Mouse (Mus musculus) cerebellum, adult 2 months (tissue): ENCODE data around the gene Cpeb3. TPM values are rescaled to one million over a fixed set of nuclear protein-coding genes. Genes with fewer than 3 reads are reported as not detected.
A peak's percentile ranks its signal among the peaks of the same experiment; 100 is the strongest.

Experiments
- DNase-seq, 2 experiments: peaks; one replicate each; pipeline ENCODE4 v3.0.0; 2021
- H3K27ac ChIP-seq: fragments of 200-500 bp; 2 replicates; pipeline ENCODE4 v1.5.1; 2012; ENCODE audit warnings: low read length, control low read depth, inconsistent platforms; ENCODE audit not compliant: insufficient read depth
- H3K27me3 ChIP-seq: fragments of 200-500 bp; 2 replicates; pipeline ENCODE4 v1.6.1; 2012; ENCODE audit warnings: inconsistent platforms, mild to moderate bottlenecking, low read length, moderate library complexity; ENCODE audit not compliant: control insufficient read depth, insufficient read depth
- H3K4me1 ChIP-seq: fragments of 200-500 bp; 2 replicates; pipeline ENCODE4 v1.6.1; 2011; ENCODE audit warnings: low read length; ENCODE audit not compliant: control insufficient read depth, insufficient read depth
- H3K4me3 ChIP-seq: fragments of 200-500 bp; replicated peaks from 2 replicates; pipeline ENCODE3; 2011; ENCODE audit warnings: mild to moderate bottlenecking, low read depth, low read length, control low read depth; ENCODE audit not compliant: insufficient read depth
- CTCF ChIP-seq: fragments of 200-500 bp; IDR thresholded peaks from 2 replicates; pipeline ENCODE4 v1.5.1; 2011; ENCODE audit warnings: low read depth, mild to moderate bottlenecking, control low read depth, low read length, moderate library complexity, borderline replicate concordance; ENCODE audit not compliant: insufficient read depth
- POLR2A ChIP-seq: fragments of 200-500 bp; IDR thresholded peaks from 2 replicates; pipeline ENCODE4 v1.6.1; 2011; ENCODE audit warnings: low read length, control low read depth, borderline replicate concordance; ENCODE audit not compliant: insufficient read depth
- WGBS: fragments of 180-500 bp; shearing (Covaris S2); methylation state at CpG from one replicate; pipeline ENCODE4 v1.1.7; 2018; 5-methylcytosine and 5-hydroxymethylcytosine counted together
- polyA plus RNA-seq: library from polyadenylated mRNA; depleted of rRNA; stranded (reverse); fragments of >200 nt; gene quantifications from 2 replicates; pipeline ENCODE4 v1.2.3, GENCODE M21; 2012

Cpeb3 gene
- polyA plus RNA-seq, 1 experiment: 41.5 TPM

DNA sequence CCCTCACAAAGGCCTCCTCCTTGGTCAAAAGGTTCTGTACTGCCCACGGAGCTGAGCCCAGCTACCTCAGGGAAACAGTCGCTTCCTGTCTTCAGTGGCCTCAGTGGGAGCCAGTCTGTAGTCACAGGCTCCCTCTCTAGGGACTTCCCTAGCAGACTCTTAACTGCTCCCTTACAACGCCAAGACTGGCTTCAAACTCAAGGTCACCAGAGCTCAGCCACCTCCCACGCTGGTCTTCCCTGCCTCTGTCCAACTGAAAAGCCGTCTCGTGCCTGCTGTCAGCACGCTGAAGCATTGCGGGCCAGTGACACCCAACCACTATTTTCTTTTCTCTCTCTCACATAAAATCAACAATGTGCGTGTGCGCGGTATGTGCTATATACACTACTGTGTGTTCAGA is 182.0 kb downstream of the Cpeb3 start:
- TF ChIP-seq CTCF: no peak
- TF ChIP-seq POLR2A: no peak
- Histone ChIP-seq H3K27me3 (no peaks in the 10 kb centered on the region), H3K27ac (no peak overlapping the region), H3K4me3 (no peak overlapping the region), H3K4me1 (peaks cover 28% of the 10 kb centered on the region)
- DNase-seq: no peak
- 81% methylated on average over 11 of the region's 11 CpGs for WGBS

DNA sequence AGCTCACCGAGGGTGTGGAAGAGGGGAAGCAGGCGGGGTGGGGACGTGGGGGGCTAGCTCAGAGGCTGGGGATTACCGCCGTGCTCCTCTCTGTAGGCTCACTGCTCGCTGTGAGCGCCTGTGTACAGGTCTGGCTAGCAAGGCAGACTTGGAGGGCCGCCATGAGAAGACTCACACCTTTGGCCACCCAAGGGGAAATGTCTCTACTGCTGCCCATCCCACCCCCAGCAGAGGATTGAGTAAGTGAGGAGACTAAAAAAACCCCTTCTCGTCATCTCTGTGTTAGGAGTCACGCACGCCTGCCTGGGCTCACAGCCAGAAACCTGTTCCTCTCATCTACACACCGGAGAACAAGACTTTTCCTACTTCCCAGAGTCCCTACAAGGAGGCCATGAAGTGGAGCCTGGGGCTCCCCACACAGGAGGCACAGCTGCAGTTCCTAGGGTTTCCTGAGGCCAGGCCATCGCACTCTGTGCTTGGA is 182.5 kb downstream of the Cpeb3 start:
- no peak for TF ChIP-seq CTCF
- no peak for TF ChIP-seq POLR2A
- Histone ChIP-seq H3K27me3 (no peaks in the 10 kb centered on the region), H3K4me3 (no peak overlapping the region), H3K27ac (no peak overlapping the region), H3K4me1 (peaks cover 27% of the 10 kb centered on the region)
- WGBS: 15% methylated on average over 13 of the region's 13 CpGs
- peak; percentile 71 to 75 for DNase-seq

DNA sequence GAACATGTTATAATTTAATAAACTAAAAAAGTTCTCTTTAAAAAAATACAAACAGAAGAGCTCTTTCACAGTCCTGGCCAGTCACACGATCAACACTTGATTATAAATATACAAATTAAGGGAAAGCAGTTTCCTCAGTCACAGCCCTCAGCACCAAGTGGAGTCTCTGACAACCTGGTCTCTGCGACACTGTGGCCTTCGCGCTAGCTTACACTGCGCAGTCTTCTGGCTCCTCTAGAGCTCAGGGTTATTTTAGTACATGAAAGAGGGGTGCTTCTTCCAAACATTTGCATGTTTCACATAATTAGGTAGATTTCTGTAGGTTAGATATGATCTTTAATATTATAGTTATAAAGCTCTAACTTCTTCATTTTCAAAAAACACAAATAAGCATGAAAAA is 186.3 kb downstream of the Cpeb3 start:
- no peak overlapping the region for H3K27ac ChIP-seq
- no peak overlapping the region for H3K4me3 ChIP-seq
- H3K27me3 ChIP-seq: no peaks in the 10 kb centered on the region
- no peak for DNase-seq
- peaks cover 22% of the 10 kb centered on the region for H3K4me1 ChIP-seq
- TF ChIP-seq CTCF (no peak), POLR2A (no peak)
- 91% methylated on average over 5 of the region's 5 CpGs for WGBS

DNA sequence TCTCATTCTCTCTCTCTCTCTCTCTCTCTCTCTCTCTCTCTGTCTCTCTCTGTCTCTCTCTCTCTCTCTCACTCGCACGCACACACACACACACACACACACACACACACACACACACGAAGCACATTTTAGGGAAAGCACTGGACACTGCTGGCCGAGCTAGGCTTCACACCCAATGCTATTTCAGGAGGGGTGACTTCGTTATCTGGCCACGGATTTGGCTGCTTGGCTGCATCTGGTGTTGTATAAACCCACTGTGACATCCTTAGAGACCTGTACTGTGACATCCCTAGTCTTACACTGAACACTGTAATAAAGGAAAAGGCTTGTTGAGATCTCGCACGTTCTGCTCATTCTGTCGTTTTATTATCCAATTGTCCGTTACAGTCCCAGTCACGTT is 187.4 kb downstream of the Cpeb3 start:
- H3K27ac ChIP-seq: no peak overlapping the region
- WGBS: 56% methylated on average over 11 of the region's 11 CpGs
- TF ChIP-seq CTCF (no peak), POLR2A (no peak)

DNA sequence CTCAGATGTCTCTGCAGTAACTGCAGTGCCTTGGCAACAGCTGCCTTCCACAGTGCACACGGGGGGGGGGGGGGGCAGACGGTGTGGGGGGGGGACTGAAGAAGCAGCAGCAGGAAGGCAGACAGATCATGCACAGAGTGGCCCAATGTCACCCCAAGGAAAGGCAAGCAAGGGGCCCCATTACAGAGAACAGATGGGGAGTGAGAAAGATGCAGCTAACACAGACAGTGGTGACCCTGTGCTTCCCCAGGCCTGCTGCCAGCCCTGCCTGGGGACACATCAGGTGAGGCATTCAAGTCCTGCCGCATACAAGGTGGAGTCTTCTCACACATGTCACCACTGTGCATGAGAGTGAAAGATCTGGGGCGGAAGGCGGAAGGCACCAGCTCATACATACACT is 187.9 kb downstream of the Cpeb3 start:
- Histone ChIP-seq H3K4me3 (no peak overlapping the region), H3K27ac (no peak overlapping the region), H3K27me3 (no peaks in the 10 kb centered on the region), H3K4me1 (peaks cover 11% of the 10 kb centered on the region)
- TF ChIP-seq CTCF: no peak
- no peak for TF ChIP-seq POLR2A
- 25% methylated on average over 5 of the region's 5 CpGs for WGBS
- DNase-seq: peak in 1 of 2 experiments; percentile 26

More for the DNA sequence above, 187.4 kb downstream of the Cpeb3 start:
- DNase-seq: no peak
- Histone ChIP-seq H3K27me3 (no peaks in the 10 kb centered on the region), H3K4me1 (peaks cover 14% of the 10 kb centered on the region), H3K4me3 (no peak overlapping the region)

DNA sequence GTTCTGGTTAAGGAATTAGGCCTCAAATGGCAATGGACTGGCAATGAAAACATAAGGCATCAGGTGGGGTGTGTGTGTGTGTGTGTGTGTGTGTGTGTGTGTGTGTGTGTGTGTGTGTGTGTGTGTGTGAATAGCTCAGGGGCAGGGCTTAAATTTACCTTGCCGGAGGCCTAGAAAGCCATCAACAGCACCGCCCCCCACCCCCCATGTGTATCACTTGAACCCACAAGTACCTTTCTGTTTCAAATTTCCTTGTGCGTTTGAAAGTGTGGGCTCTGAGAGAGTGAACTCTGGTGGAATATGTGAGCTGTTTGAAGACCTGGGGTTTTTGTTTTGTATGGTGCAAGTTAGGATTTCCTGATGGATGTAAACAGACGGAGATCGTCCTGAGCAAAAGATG is 189.5 kb downstream of the Cpeb3 start:
- 65% methylated on average over 5 of the region's 5 CpGs for WGBS
- H3K4me1 ChIP-seq: peaks cover 6% of the 10 kb centered on the region
- no peaks in the 10 kb centered on the region for H3K27me3 ChIP-seq
- DNase-seq: no peak
- H3K27ac ChIP-seq: no peak overlapping the region
- TF ChIP-seq CTCF (no peak), POLR2A (no peak)
- no peak overlapping the region for H3K4me3 ChIP-seq

DNA sequence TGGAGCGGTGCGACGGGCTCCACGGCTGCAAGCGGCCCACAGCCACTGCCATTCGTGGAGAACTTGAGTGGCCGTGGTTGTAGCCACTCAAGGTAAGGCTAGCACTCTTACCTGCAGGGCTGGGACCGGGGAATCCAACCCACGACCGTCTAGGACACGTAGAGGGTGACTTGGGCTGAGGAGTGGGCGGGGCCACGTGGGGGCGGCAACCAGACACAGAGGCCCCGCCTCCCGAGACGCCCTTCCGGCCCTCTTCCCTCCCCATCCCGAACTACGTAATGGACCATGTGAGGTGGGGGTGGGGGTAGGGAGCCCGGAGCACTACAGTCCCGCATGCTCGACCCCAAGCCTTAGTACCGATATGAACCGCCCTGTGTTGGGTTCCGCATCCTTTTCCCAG is 190.0 kb downstream of the Cpeb3 start:
- Histone ChIP-seq H3K4me1 (peaks cover 6% of the 10 kb centered on the region), H3K27me3 (no peaks in the 10 kb centered on the region), H3K4me3 (no peak overlapping the region), H3K27ac (no peak overlapping the region)
- TF ChIP-seq CTCF: no peak
- no peak for TF ChIP-seq POLR2A
- WGBS: 19% methylated on average over 26 of the region's 26 CpGs
- no peak for DNase-seq

DNA sequence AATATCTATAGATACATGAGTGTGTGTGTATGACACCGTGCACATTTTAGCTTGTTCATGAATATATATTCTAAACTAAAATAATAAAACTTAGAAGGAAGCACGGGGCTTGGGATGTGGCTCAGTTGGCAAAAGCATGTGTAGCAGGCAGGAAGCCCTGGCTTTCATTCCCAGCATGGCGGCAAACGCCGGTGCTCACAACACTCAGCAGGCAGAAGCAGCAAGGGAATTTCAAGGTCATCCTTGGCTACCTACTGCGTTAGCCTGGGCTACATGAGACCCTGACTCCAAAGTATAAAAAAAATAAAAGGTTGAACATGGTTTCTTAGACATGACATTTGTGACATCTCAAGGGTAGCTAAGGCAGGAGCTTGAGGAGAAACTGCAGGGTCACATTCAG is 191.5 kb downstream of the Cpeb3 start:
- H3K27me3 ChIP-seq: no peaks in the 10 kb centered on the region
- WGBS: 84% methylated on average over 6 of the region's 6 CpGs
- no peak for DNase-seq
- no peak overlapping the region for H3K4me3 ChIP-seq
- peaks cover 6% of the 10 kb centered on the region for H3K4me1 ChIP-seq
- no peak for TF ChIP-seq CTCF
- no peak for TF ChIP-seq POLR2A
- H3K27ac ChIP-seq: no peak overlapping the region

DNA sequence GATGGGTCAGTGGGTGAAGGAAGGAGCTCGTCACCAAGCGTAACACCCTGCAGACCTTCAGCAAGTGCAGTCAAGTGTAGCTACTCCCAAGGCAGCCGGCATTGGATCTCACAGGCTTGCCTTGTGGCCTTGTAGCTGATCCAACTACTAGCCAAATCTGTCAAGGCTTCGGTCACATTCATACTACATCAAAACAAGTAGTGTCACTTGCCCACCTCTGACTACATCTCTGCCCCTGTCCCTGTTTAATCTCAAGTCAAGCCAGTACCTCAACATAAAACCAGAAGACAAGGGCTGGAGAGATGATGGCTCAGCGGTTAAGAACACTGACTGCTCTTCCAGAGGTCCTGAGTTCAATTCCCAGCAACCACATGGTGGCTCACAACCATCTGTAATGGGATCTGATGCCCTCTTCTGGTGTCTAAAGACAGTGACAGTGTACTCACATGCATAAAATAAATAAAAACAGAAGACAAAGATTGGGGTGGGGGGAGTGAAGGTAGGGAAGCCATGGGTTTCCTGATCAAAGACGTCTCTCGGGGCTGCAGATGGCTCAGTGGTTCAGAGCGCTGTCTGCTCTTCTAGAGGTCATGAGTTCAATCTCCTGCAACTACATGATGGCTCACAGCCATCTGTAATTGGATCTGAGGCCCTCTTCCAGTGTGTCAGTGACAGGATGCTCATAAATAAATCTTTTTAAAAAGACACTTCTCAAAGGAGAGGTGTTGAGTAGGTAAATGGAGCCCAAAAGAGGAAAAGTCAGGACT is 194.0 kb downstream of the Cpeb3 start:
- no peak for DNase-seq
- Histone ChIP-seq H3K4me3 (no peak overlapping the region), H3K27me3 (no peaks in the 10 kb centered on the region; the same call in 1 of the 2 replicates), H3K27ac (no peak overlapping the region), H3K4me1 (no peaks in the 10 kb centered on the region)
- no peak for TF ChIP-seq CTCF
- TF ChIP-seq POLR2A: no peak
- WGBS: 87% methylated on average over 8 of the region's 8 CpGs
